Mouse (Mus musculus) liver, adult 2 months (tissue): ENCODE results near the gene Sh2b3.

Source experiments
- CTCF ChIP-seq: fragments of 200-500 bp; IDR thresholded peaks from 2 replicates; pipeline ENCODE4 v1.5.1; 2011; ENCODE audit warnings: low read depth, low read length, control low read depth
- POLR2A ChIP-seq: fragments of 200-500 bp; IDR thresholded peaks from 2 replicates; pipeline ENCODE4 v1.6.1; 2011; ENCODE audit warnings: low read length, control low read depth; ENCODE audit not compliant: insufficient read depth; ENCODE audit errors: extremely low read depth

DNA sequence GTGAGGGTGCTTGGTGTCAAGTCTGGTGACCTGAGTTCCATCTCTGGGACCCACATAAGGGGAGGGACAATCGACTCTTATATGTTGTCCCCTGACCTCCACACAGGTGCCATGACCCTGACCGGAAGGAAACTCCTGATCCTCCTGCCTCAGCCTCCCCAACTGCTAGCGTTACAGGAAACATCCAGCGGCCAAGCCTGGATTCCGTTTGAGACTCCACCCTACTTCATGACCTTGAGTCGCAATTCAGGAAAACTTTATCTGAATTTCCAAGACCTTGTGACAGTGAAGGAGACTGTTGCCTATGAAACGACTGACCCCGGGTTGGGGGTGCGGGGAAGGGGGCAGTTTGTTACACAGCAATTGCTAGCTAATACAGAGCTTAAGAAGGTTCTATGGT lies 4.1 kb upstream of the Sh2b3 start:
- TF ChIP-seq CTCF (no peak), POLR2A (no peak)
